Mouse (Mus musculus) hindbrain, embryonic 16.5 days (tissue): ENCODE measurements at regions not wholly inside any gene's neighbourhood (a gene's known extent, or its start where the extent isn't known, plus 50 kb on each side); places are given as distances from the start of the nearest gene placed in this dataset.

Experiments used
- ATAC-seq: fragments of 200-750 bp; cut with Nextera tagmentation; 2 replicates; pipeline ENCODE4 v1.8.0; 2017; ENCODE audit warnings: moderate TSS enrichment, moderate library complexity
- H3K27ac ChIP-seq: fragments of 300-500 bp; sonication (generic); 2 replicates; pipeline ENCODE4 v1.5.1; 2014; ENCODE audit warnings: low read depth, mild to moderate bottlenecking, control low read depth, low read length, moderate library complexity
- H3K27me3 ChIP-seq: fragments of 300-500 bp; sonication (generic); replicated peaks from 2 replicates; pipeline ENCODE4 v1.6.1; 2014; ENCODE audit warnings: low read length; ENCODE audit not compliant: control insufficient read depth, insufficient read depth
- H3K36me3 ChIP-seq: fragments of 300-500 bp; sonication (generic); 2 replicates; pipeline ENCODE4 v1.6.1; 2014; ENCODE audit warnings: mild to moderate bottlenecking, low read length, moderate library complexity, mixed read lengths; ENCODE audit not compliant: control insufficient read depth, insufficient read depth
- H3K4me1 ChIP-seq: fragments of 300-500 bp; sonication (generic); 2 replicates; pipeline ENCODE4 v1.6.1; 2014; ENCODE audit warnings: low read depth, low read length; ENCODE audit not compliant: control insufficient read depth, insufficient read depth
- H3K4me2 ChIP-seq: fragments of 300-500 bp; sonication (generic); 2 replicates; pipeline ENCODE4 v1.6.1; 2014; ENCODE audit warnings: mild to moderate bottlenecking, low read length, control low read depth, moderate library complexity
- H3K4me3 ChIP-seq: fragments of 300-500 bp; sonication (generic); 2 replicates; pipeline ENCODE4 v1.5.1; 2014; ENCODE audit warnings: mild to moderate bottlenecking, low read length, control low read depth, moderate library complexity
- H3K9ac ChIP-seq: fragments of 300-500 bp; sonication (generic); 2 replicates; pipeline ENCODE4 v1.6.1; 2014; ENCODE audit warnings: low read depth, mild to moderate bottlenecking, control low read depth, low read length, moderate library complexity
- H3K9me3 ChIP-seq: fragments of 300-500 bp; sonication (generic); 2 replicates; pipeline ENCODE4 v1.6.1; 2014; ENCODE audit warnings: mild to moderate bottlenecking, low read length, moderate library complexity; ENCODE audit not compliant: control insufficient read depth
- WGBS: fragments of 180-500 bp; shearing (Covaris S2); extraction: QIAGEN DNeasy Blood & Tissue Kit; methylation state at CpG from one replicate; pipeline ENCODE4 v1.1.7; 2014; 5-methylcytosine and 5-hydroxymethylcytosine counted together

- no peak for ATAC-seq
- WGBS = 90% methylated on average over 5 of the region's 5 CpGs
- no peaks in the 10 kb centered on the region for H3K4me1 ChIP-seq
These were observed 364.0 kb downstream of the Cog6 start for GRCm38 (mm10) chr3:52653006-52653405.

GRCm38 (mm10) chr3:52652476-52652870, 364.6 kb downstream of the Cog6 start:
- Histone ChIP-seq H3K4me2 (no peak overlapping the region), H3K36me3 (no peaks in the 10 kb centered on the region), H3K9me3 (no peaks in the 10 kb centered on the region), H3K9ac (no peak overlapping the region), H3K4me3 (no peak overlapping the region), H3K27ac (no peak overlapping the region), H3K4me1 (no peaks in the 10 kb centered on the region), H3K27me3 (no peaks in the 10 kb centered on the region)
- 91% methylated on average over 2 of the region's 2 CpGs for WGBS
- no peak for ATAC-seq

More at GRCm38 (mm10) chr3:52653006-52653405, 364.0 kb downstream of the Cog6 start:
- Histone ChIP-seq H3K36me3 (no peaks in the 10 kb centered on the region), H3K9ac (no peak overlapping the region), H3K4me2 (no peak overlapping the region), H3K9me3 (no peaks in the 10 kb centered on the region), H3K27me3 (no peaks in the 10 kb centered on the region), H3K27ac (no peak overlapping the region), H3K4me3 (no peak overlapping the region)

GRCm38 (mm10) chr3:52651862-52652475, 365.1 kb downstream of the Cog6 start:
- 90% methylated on average over 7 of the region's 7 CpGs for WGBS
- no peaks in the 10 kb centered on the region for H3K4me1 ChIP-seq
- H3K4me3 ChIP-seq = no peak overlapping the region

GRCm38 (mm10) chr3:52650071-52650470, 367.0 kb downstream of the Cog6 start:
- no peak overlapping the region for H3K4me3 ChIP-seq
- H3K36me3 ChIP-seq = no peaks in the 10 kb centered on the region
- ATAC-seq = no peak
- no peak overlapping the region for H3K9ac ChIP-seq
- 0 out of 2 replicates have a peak, but pooled peaks cover 2% of the 10 kb centered on the region for H3K27me3 ChIP-seq
- H3K4me1 ChIP-seq = no peaks in the 10 kb centered on the region
- H3K4me2 ChIP-seq = no peak overlapping the region
- 92% methylated on average over 3 of the region's 3 CpGs for WGBS
- H3K27ac ChIP-seq = no peak overlapping the region
- no peaks in the 10 kb centered on the region for H3K9me3 ChIP-seq

More at GRCm38 (mm10) chr3:52651862-52652475, 365.1 kb downstream of the Cog6 start:
- H3K4me2 ChIP-seq = no peak overlapping the region
- H3K9ac ChIP-seq = no peak overlapping the region
- no peaks in the 10 kb centered on the region for H3K9me3 ChIP-seq
- no peaks in the 10 kb centered on the region for H3K36me3 ChIP-seq
- no peak overlapping the region for H3K27ac ChIP-seq
- H3K27me3 ChIP-seq = 0 out of 2 replicates have a peak, but pooled peaks cover under 1% of the 10 kb centered on the region
- ATAC-seq = no peak

- H3K4me3 ChIP-seq = no peak overlapping the region
These were observed 368.1 kb downstream of the Cog6 start for GRCm38 (mm10) chr3:52648836-52649500.

GRCm38 (mm10) chr3:52647900-52648299, 369.1 kb downstream of the Cog6 start:
- Histone ChIP-seq H3K4me3 (no peak overlapping the region), H3K9ac (no peak overlapping the region), H3K9me3 (no peaks in the 10 kb centered on the region), H3K27ac (no peak overlapping the region), H3K36me3 (no peaks in the 10 kb centered on the region), H3K4me2 (no peak overlapping the region), H3K4me1 (peaks cover 11% of the 10 kb centered on the region; the same call in 1 of the 2 replicates), H3K27me3 (0 out of 2 replicates have a peak, but pooled peaks cover 2% of the 10 kb centered on the region)
- no peak for ATAC-seq
- 97% methylated on average over 5 of the region's 5 CpGs for WGBS

More at GRCm38 (mm10) chr3:52648836-52649500, 368.1 kb downstream of the Cog6 start:
- peaks cover 9% of the 10 kb centered on the region; the same call in 1 of the 2 replicates for H3K4me1 ChIP-seq
- no peak overlapping the region for H3K27ac ChIP-seq
- no peak overlapping the region for H3K9ac ChIP-seq
- no peak overlapping the region for H3K4me2 ChIP-seq
- ATAC-seq = no peak
- 81% methylated on average over 4 of the region's 4 CpGs for WGBS
- no peaks in the 10 kb centered on the region for H3K36me3 ChIP-seq
- H3K9me3 ChIP-seq = no peaks in the 10 kb centered on the region
- H3K27me3 ChIP-seq = 0 out of 2 replicates have a peak, but pooled peaks cover 2% of the 10 kb centered on the region

- no peaks in the 10 kb centered on the region for H3K9me3 ChIP-seq
- ATAC-seq = no peak
- 74% methylated on average over 10 of the region's 10 CpGs for WGBS
- H3K27me3 ChIP-seq = 0 out of 2 replicates have a peak, but pooled peaks cover 2% of the 10 kb centered on the region
- no peaks in the 10 kb centered on the region for H3K36me3 ChIP-seq
- no peak overlapping the region for H3K27ac ChIP-seq
- no peak overlapping the region for H3K4me3 ChIP-seq
- no peak overlapping the region for H3K9ac ChIP-seq
- H3K4me2 ChIP-seq = no peak overlapping the region
- H3K4me1 ChIP-seq = peaks cover 11% of the 10 kb centered on the region; the same call in 1 of the 2 replicates
These were observed 369.8 kb downstream of the Cog6 start for GRCm38 (mm10) chr3:52647161-52647692.

- Histone ChIP-seq H3K36me3 (no peaks in the 10 kb centered on the region), H3K4me3 (no peak overlapping the region), H3K9me3 (no peaks in the 10 kb centered on the region), H3K27me3 (0 out of 2 replicates have a peak, but pooled peaks cover 2% of the 10 kb centered on the region), H3K4me1 (peaks cover 14% of the 10 kb centered on the region; the same call in 1 of the 2 replicates), H3K9ac (no peak overlapping the region), H3K4me2 (no peak overlapping the region), H3K27ac (no peak overlapping the region)
- ATAC-seq = no peak
- WGBS = 54% methylated on average over 12 of the region's 12 CpGs
These were observed 371.9 kb downstream of the Cog6 start for GRCm38 (mm10) chr3:52645156-52645555.
